Mouse (Mus musculus) hindbrain, embryonic 15.5 days (tissue): ENCODE results near the gene Zfp296. TPM values are rescaled to one million over a fixed set of nuclear protein-coding genes. Genes with fewer than 3 reads are reported as not detected.

Experiments used
- ATAC-seq: fragments of 200-750 bp; cut with Nextera tagmentation; 2 replicates; pipeline ENCODE4 v1.8.0; 2017; ENCODE audit warnings: low read depth, moderate number of reproducible peaks, moderate TSS enrichment; ENCODE audit not compliant: low FRiP score
- H3K27ac ChIP-seq: fragments of 300-500 bp; sonication (generic); replicated peaks from 2 replicates; pipeline ENCODE4 v1.5.1; 2015; ENCODE audit warnings: mild to moderate bottlenecking, inconsistent platforms
- H3K27me3 ChIP-seq: fragments of 300-500 bp; sonication (generic); 2 replicates; pipeline ENCODE4 v1.6.1; 2015; ENCODE audit warnings: control low read depth, inconsistent platforms
- H3K36me3 ChIP-seq: fragments of 300-500 bp; sonication (generic); 2 replicates; pipeline ENCODE4 v1.6.1; 2015; ENCODE audit warnings: control low read depth, inconsistent platforms
- H3K4me1 ChIP-seq: fragments of 300-500 bp; sonication (generic); replicated peaks from 2 replicates; pipeline ENCODE4 v1.6.1; 2015; ENCODE audit warnings: control low read depth, inconsistent platforms
- H3K4me2 ChIP-seq: fragments of 300-500 bp; sonication (generic); 2 replicates; pipeline ENCODE4 v1.6.1; 2015; ENCODE audit warnings: moderate library complexity, mild to moderate bottlenecking, inconsistent platforms
- H3K4me3 ChIP-seq: fragments of 300-500 bp; sonication (generic); 2 replicates; pipeline ENCODE4 v1.5.1; 2015; ENCODE audit warnings: mild to moderate bottlenecking, inconsistent platforms
- H3K9ac ChIP-seq: fragments of 300-500 bp; sonication (generic); 2 replicates; pipeline ENCODE4 v1.6.1; 2015; ENCODE audit warnings: inconsistent platforms
- H3K9me3 ChIP-seq: fragments of 300-500 bp; sonication (generic); 2 replicates; pipeline ENCODE4 v1.6.1; 2016; ENCODE audit warnings: control low read depth, inconsistent platforms
- WGBS: fragments of 180-500 bp; shearing (Covaris S2); methylation state at CpG from one replicate; pipeline ENCODE4 v1.1.7; 2015; 5-methylcytosine and 5-hydroxymethylcytosine counted together
- polyA plus RNA-seq: library from polyadenylated mRNA; unstranded; fragments of >200 nt; fragmentation: Nextera tagmentation; extraction: Ambion mirVana; gene quantifications from 2 replicates; pipeline ENCODE4 v1.2.1, GENCODE M21; 2015

The Zfp296 gene
- polyA plus RNA-seq, 1 experiment from 2014 or later, result 0.19 TPM

DNA sequence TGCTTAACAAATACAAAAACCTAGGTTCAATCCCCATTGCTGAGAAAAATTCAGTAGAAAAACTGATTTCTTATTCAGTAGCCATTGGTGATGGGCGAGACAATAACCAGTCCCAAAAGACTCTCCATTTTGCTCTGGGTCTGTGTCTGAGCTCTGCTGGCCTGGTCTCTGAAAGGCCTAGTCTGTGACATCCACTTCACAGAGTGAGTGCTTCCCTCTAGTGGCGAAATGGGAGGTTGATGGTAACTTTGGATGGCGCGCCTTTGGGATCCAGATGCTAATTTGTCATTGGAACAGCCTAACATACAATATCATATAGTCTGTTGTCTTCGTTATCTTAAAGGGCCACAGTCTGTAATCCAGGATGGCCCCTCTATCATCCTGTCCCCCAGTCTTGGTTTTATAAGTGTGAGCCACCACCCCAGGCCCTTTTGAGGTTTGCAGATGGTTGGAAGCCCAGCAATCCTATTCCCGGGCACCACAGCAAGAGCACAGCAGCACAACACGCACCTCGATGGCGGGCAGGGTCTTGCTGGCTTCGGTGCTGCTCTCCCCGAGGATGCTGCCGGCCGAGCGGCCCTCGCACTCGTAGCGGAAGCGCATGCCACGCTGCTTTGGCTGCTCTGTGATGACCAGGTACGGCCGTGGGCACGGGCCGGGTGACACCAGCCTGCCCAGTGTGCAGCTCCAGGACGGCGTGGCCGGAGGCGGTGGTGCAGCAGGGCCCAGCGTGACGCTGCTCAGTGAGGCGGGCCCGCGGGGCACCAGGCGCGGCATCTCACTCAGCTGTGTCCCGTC lies 42.1 kb downstream of the Zfp296 start:
- Histone ChIP-seq H3K9ac (peak overlapping the region; percentile 15; the same call in 1 of the 2 replicates), H3K27me3 (no peaks in the 10 kb centered on the region), H3K4me2 (peak overlapping the region; percentile 52), H3K4me1 (peaks cover 6% of the 10 kb centered on the region), H3K36me3 (no peaks in the 10 kb centered on the region), H3K9me3 (no peaks in the 10 kb centered on the region), H3K4me3 (peak overlapping the region; percentile 27), H3K27ac (0 out of 2 replicates have a peak overlapping the region, but pooled peaks have one; percentile 51)
- peak; percentile 65; the same call in 1 of the 2 replicates for ATAC-seq
- 6% methylated on average over 31 of the region's 35 CpGs for WGBS

DNA sequence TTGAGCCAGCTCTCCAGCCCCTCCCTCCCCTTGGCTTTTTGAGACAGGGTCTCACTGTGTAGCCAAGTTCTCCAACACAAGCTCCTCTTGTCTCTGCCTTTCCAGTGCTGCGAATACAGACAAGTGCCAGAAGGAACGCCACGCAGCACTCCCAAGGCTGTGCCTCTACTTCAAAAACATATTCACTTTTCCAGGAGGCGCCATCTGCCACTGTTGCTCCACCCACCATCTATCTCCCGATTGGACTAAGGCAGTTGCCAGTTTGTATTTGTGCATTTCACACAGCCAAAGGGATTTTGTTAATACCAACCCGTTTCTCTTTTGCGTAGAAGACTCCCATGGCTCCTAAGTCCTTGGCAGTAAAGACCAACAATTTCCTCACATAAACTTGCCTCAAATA lies 43.7 kb downstream of the Zfp296 start:
- H3K4me3 ChIP-seq, result no peak overlapping the region
- peaks cover 6% of the 10 kb centered on the region for H3K4me1 ChIP-seq
- no peaks in the 10 kb centered on the region for H3K9me3 ChIP-seq
- no peak for ATAC-seq
- no peaks in the 10 kb centered on the region for H3K27me3 ChIP-seq
- no peak overlapping the region for H3K27ac ChIP-seq
- H3K9ac ChIP-seq, result no peak overlapping the region
- no peaks in the 10 kb centered on the region for H3K36me3 ChIP-seq
- 89% methylated on average over 7 of the region's 7 CpGs for WGBS
- no peak overlapping the region for H3K4me2 ChIP-seq

DNA sequence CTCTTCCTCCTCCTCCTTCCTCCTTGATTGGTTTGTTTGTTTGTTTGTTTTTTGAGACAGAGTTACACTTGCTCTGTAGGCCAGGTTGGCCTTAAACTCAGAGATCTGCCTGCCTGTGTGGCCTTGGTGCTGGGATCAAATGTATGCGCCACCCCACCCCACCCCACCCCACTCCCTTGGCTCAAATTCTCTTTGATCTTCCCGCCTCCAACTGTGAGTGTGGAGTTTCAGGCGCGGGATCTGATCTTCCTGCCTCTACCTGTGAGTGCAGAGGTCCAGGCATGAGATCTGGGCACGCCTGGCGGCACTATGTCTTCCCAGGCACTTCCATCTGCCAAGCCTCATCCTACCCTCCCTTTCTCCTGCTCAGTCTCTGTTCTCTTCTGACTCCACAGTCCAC lies 45.2 kb downstream of the Zfp296 start:
- no peak for ATAC-seq
- Histone ChIP-seq H3K4me1 (peaks cover 6% of the 10 kb centered on the region), H3K36me3 (no peaks in the 10 kb centered on the region), H3K27me3 (no peaks in the 10 kb centered on the region), H3K4me2 (no peak overlapping the region), H3K9me3 (no peaks in the 10 kb centered on the region), H3K4me3 (no peak overlapping the region), H3K9ac (no peak overlapping the region), H3K27ac (no peak overlapping the region)
- WGBS, result 44% methylated on average over 6 of the region's 6 CpGs

DNA sequence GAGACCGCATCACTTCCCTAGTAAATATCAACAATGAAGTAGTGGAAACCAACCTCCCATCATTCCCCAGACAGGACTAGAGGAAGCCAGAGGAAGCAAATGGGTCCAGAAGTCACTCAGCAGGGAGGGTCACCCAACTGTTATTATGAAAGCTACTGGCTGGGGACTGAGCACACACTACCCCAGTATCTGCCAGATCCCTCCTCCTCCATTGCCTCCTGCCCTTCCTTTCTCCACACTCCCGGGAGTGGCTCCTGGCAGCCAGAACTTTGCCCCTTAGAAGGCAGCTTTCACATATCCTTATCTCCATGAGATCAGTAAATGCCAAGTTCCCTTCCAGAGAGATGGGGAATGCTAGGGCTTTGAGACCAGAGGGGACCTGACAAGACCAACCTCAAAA lies 46.3 kb downstream of the Zfp296 start:
- Histone ChIP-seq H3K9me3 (no peaks in the 10 kb centered on the region), H3K36me3 (no peaks in the 10 kb centered on the region), H3K9ac (no peak overlapping the region), H3K4me2 (no peak overlapping the region), H3K27me3 (no peaks in the 10 kb centered on the region), H3K4me3 (no peak overlapping the region), H3K27ac (no peak overlapping the region), H3K4me1 (peaks cover 13% of the 10 kb centered on the region)
- ATAC-seq, result no peak
- 83% methylated on average over 2 of the region's 2 CpGs for WGBS

DNA sequence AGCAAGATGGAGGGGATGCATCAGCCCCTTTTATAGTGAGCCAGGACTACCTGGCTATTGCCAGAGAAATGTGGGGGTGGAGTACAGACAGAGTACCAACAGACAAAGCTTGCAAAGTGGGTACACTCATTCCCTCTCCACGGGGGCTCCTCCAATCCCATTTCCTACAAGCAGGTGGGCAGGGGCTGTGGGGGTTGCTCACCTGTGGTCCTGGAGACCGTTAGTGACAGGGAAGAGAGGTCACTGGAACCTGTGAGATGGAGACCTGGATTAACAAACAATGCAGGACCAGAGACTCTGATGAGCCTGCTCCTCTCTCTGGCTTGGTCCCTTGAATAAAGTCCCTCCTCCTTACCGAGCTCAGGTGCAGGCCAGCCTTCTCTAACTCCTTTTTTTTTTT lies 50.6 kb downstream of the Zfp296 start:
- WGBS, result 62% methylated on average over 3 of the region's 3 CpGs
- H3K4me1 ChIP-seq, result peaks cover 13% of the 10 kb centered on the region
- no peak overlapping the region for H3K27ac ChIP-seq
- no peak overlapping the region for H3K9ac ChIP-seq
- peak overlapping the region; percentile 58; the same call in 1 of the 2 replicates for H3K4me3 ChIP-seq
- no peaks in the 10 kb centered on the region for H3K27me3 ChIP-seq
- H3K9me3 ChIP-seq, result no peaks in the 10 kb centered on the region
- ATAC-seq, result no peak
- peaks cover under 1% of the 10 kb centered on the region; the same call in 1 of the 2 replicates for H3K36me3 ChIP-seq
- peak overlapping the region; percentile 85 for H3K4me2 ChIP-seq

DNA sequence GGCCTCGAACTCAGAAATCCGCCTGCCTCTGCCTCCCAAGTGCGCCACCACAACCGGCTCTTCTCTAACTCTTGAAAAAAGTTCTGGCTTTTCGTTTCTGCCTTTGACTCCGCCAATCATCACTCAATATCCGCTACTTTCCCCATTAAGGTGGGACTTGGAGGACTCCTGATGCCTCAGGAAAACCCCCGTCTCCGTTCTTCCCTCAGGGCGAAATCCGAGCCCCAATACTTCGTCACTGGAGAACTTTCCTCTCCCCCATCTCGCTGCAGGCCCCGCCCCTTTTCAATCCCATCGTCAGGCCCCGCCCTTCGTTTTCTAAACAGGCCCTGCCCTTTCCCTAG lies 51.1 kb downstream of the Zfp296 start:
- Histone ChIP-seq H3K9ac (peak overlapping the region; percentile 41; the same call in 1 of the 2 replicates), H3K27ac (peak overlapping the region; percentile 57; the same call in 1 of the 2 replicates), H3K27me3 (no peaks in the 10 kb centered on the region), H3K4me2 (peak overlapping the region; percentile 85), H3K36me3 (peaks cover 5% of the 10 kb centered on the region; the same call in 1 of the 2 replicates), H3K4me3 (peak overlapping the region; percentile 58), H3K4me1 (peaks cover 13% of the 10 kb centered on the region), H3K9me3 (no peaks in the 10 kb centered on the region)
- 17% methylated on average over 17 of the region's 17 CpGs for WGBS
- no peak for ATAC-seq

DNA sequence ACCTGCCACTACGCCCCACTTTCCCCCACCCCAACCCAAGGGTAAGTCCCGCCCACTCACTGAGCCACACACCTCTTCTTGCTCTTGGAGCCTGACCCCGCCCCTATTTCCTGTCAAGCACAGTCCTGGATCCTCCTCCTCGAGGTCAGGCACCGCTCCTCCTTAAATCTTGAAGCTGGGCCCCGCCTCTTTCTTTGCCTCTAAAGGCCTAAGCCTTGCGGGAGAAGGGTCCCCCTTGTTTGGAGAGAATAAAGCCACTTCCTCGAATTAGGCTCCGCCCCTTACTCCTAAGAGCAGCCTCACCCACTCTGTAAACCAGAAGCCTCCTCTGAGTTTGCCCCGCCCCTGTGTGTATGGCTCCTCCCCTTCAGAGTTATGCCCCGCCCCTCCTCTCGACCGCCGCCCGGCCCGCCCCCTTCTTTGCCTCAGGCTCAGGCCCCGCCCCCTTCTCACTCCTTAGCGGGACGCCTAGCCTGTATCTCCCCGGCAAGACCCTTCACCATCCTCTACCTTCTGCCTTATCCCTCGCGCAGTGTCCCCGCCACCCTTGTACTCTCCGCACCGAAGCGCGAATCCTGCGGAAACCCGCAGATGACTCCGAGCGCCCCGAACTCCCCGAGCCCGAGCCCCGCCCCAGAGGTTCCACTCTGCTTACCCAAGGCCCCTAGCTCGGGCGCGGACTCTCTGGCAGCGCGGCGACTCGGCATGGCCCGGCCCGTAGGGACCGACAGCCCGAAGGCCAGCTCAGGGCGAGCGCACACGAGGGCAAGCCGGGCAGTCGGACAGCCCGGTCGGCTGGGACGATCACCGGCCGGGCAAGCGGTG lies 51.7 kb downstream of the Zfp296 start:
- no peaks in the 10 kb centered on the region for H3K9me3 ChIP-seq
- ATAC-seq, result peak; percentile 88
- peak overlapping the region; percentile 85 for H3K4me2 ChIP-seq
- H3K4me1 ChIP-seq, result peaks cover 13% of the 10 kb centered on the region
- under 1% methylated on average over 57 of the region's 57 CpGs for WGBS
- H3K9ac ChIP-seq, result peak overlapping the region; percentile 41
- H3K27ac ChIP-seq, result peak overlapping the region; percentile 71
- H3K36me3 ChIP-seq, result peaks cover 9% of the 10 kb centered on the region
- H3K27me3 ChIP-seq, result no peaks in the 10 kb centered on the region
- peak overlapping the region; percentile 58 for H3K4me3 ChIP-seq

DNA sequence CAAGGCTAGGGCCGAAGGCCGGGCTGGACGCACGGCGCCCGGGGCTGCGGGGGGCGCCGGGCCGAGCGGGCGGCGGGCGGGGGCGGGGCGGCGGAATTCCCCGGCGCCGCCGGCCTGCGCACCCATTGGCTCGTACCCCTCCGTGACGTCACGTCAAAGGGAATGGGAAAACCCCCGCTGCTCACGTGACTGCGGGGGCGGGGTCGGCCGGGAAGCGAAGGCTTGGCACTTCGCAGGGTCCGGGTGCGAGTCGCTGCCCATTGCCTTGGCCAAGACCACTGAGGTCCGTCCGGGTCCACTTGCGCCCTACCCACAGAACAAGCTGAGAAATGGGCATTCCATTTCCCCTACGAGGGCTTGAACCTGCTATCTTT lies 52.3 kb downstream of the Zfp296 start, which contains the start of gene Relb:
Gene Relb (minus strand): TSS at position 78 of the 374 bp plus-strand sequence.
- ATAC-seq, result peak; percentile 76
- H3K27ac ChIP-seq, result peak within 1 kb of the TSS; percentile 71
- peak within 1 kb of the TSS; percentile 41 for H3K9ac ChIP-seq
- H3K4me1 ChIP-seq, result peaks cover 13% of the 10 kb centered on the region
- no peaks in the 10 kb centered on the region for H3K27me3 ChIP-seq
- H3K9me3 ChIP-seq, result no peaks in the 10 kb centered on the region
- H3K36me3 ChIP-seq, result peaks cover 15% of the 10 kb centered on the region
- H3K4me2 ChIP-seq, result peak within 1 kb of the TSS; percentile 85
- WGBS, result under 1% methylated on average over 40 of the region's 41 CpGs
- peak within 1 kb of the TSS; percentile 58 for H3K4me3 ChIP-seq

Other genes starting within 250 kb of the Zfp296 start
- 84.8 and 88.9 TPM in 2 replicates for gene Ercc1, start 232.5 kb upstream of the Zfp296 start, polyA plus RNA-seq
- 21.2 and 22.5 TPM in 2 replicates for gene Cd3eap, start 217.8 kb upstream of the Zfp296 start, polyA plus RNA-seq
- gene Ppp1r13l, start 217.5 kb upstream of the Zfp296 start, polyA plus RNA-seq, result 2.6 and 3.0 TPM in 2 replicates
- gene Ercc2, start 195.3 kb upstream of the Zfp296 start, polyA plus RNA-seq, result 23.8 and 24.4 TPM in 2 replicates
- 1.2 and 2.1 TPM in 2 replicates for gene Klc3, start 173.2 kb upstream of the Zfp296 start, polyA plus RNA-seq
- 0.23 and 1.4 TPM in 2 replicates for gene Ckm, start 172.5 kb upstream of the Zfp296 start, polyA plus RNA-seq
- 18.4 and 18.7 TPM in 2 replicates for gene Mark4, start 118.5 kb upstream of the Zfp296 start, polyA plus RNA-seq
- 0.76 and 0.82 TPM in 2 replicates for gene Exoc3l2, start 114.0 kb upstream of the Zfp296 start, polyA plus RNA-seq
- gene Bloc1s3, start 68.9 kb upstream of the Zfp296 start, polyA plus RNA-seq, result 4.5 and 4.8 TPM in 2 replicates
- gene Trappc6a, start 68.9 kb upstream of the Zfp296 start, polyA plus RNA-seq, result 39.4 and 41.4 TPM in 2 replicates
- gene Nkpd1, start 59.4 kb upstream of the Zfp296 start, polyA plus RNA-seq, result 1.1 and 1.2 TPM in 2 replicates
- 42.5 and 46.6 TPM in 2 replicates for gene Ppp1r37, start 14.2 kb upstream of the Zfp296 start, polyA plus RNA-seq
- gene Gemin7, start 308 bp downstream of the Zfp296 start, polyA plus RNA-seq, result 152 TPM in 2 replicates
- 56.0 and 60.7 TPM in 2 replicates for gene Clasrp, start 27.2 kb downstream of the Zfp296 start, polyA plus RNA-seq
- 7.0 and 7.2 TPM in 2 replicates for gene Relb, start 52.2 kb downstream of the Zfp296 start, polyA plus RNA-seq
- 134 and 143 TPM in 2 replicates for gene Clptm1, start 87.7 kb downstream of the Zfp296 start, polyA plus RNA-seq
- gene Apoc2, start 100.7 kb downstream of the Zfp296 start, polyA plus RNA-seq, result 0.58 and 1.1 TPM in 2 replicates
- not detected in 2 replicates for gene Gm44805, start 104.1 kb downstream of the Zfp296 start, polyA plus RNA-seq
- not detected in 2 replicates for gene Apoc4, start 104.2 kb downstream of the Zfp296 start, polyA plus RNA-seq
- 1.9 and 2.3 TPM in 2 replicates for gene Apoc1, start 115.4 kb downstream of the Zfp296 start, polyA plus RNA-seq
- gene Apoe, start 121.9 kb downstream of the Zfp296 start, polyA plus RNA-seq, result 624 and 744 TPM in 2 replicates
- 155 and 158 TPM in 2 replicates for gene Tomm40, start 138.2 kb downstream of the Zfp296 start, polyA plus RNA-seq
- 58.9 and 60.4 TPM in 2 replicates for gene Nectin2, start 173.2 kb downstream of the Zfp296 start, polyA plus RNA-seq
- gene Bcam, start 193.7 kb downstream of the Zfp296 start, polyA plus RNA-seq, result 20.0 and 20.7 TPM in 2 replicates
- gene Cblc, start 219.5 kb downstream of the Zfp296 start, polyA plus RNA-seq, result 0.37 TPM in 1 of 2 replicates, not detected in the other
- 0.92 and 1.4 TPM in 2 replicates for gene Bcl3, start 245.5 kb downstream of the Zfp296 start, polyA plus RNA-seq